In the genomic region with DNA sequence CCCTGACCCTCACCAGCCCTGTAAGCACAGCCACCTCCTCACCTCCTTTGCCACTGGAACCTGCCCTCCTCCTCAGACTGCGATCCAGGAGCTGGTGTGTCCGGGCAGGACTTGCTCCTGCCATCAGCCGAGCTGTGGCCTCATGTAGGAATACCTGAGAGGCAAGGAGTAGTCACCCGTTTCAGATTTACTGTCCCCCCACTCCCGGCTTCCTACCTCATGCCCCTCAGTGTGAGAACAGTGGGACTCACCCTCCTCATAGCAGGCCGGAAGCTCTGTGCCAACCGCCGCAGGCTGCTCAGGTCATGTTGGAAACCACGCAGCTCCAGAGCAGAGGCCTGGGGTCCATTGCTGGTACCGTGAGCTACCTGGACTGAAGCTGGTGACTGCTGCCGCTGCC, we compare ENCODE assay signal across 8 mouse cellular contexts. TPM values are rescaled to one million over a fixed set of nuclear protein-coding genes. Genes with fewer than 3 reads are reported as not detected.
DNase-seq lines count a peak whose midpoint lies in the region; ATAC-seq lines count a peak whose summit lies in the region.

No protein-coding gene starts in this region.

- H3K4me3 ChIP-seq in kidney, embryonic 15.5 days (replicated peaks), result no peak overlapping the region
- H3K4me3 ChIP-seq in kidney, embryonic 14.5 days (ENCODE audit: low read length), result no peak overlapping the region
- no peak overlapping the region for H3K4me3 ChIP-seq in embryonic facial prominence, embryonic 12.5 days
- no peak overlapping the region for H3K4me3 ChIP-seq in hindbrain, embryonic 13.5 days
- no peak overlapping the region for H3K4me3 ChIP-seq in midbrain, embryonic 11.5 days (ENCODE audit: low read depth, low read length)

- no peak for ATAC-seq in kidney, embryonic 15.5 days (replicated peaks; ENCODE audit: low FRiP score)
- no peak for ATAC-seq in kidney, embryonic 14.5 days (ENCODE audit: low FRiP score, low TSS enrichment)
- no peak for ATAC-seq in embryonic facial prominence, embryonic 12.5 days (ENCODE audit: insufficient number of reproducible peaks, insufficient read depth, low FRiP score, low TSS enrichment)
- ATAC-seq in hindbrain, embryonic 13.5 days (ENCODE audit: low FRiP score), result no peak
- ATAC-seq in midbrain, embryonic 11.5 days (ENCODE audit: low FRiP score), result no peak

- DNase-seq in midbrain, embryonic 11.5 days (ENCODE audit: low spot score, missing footprints), result peak; percentile 86
- no peak for DNase-seq in gastrocnemius, adult 8-10 months (ENCODE audit: low spot score in 2 of 2)
- DNase-seq in ovary, postnatal 14 days (ENCODE audit: low spot score), result no peak
- DNase-seq in thymus, postnatal 10 days (ENCODE audit: low spot score in 2 of 2), result no peak

- H3K9me3 ChIP-seq in kidney, embryonic 15.5 days (replicated peaks), result no peaks in the 10 kb centered on the region
- H3K9me3 ChIP-seq in kidney, embryonic 14.5 days (ENCODE audit: control insufficient read depth, low read length), result no peaks in the 10 kb centered on the region
- H3K9me3 ChIP-seq in embryonic facial prominence, embryonic 12.5 days, result no peaks in the 10 kb centered on the region
- H3K9me3 ChIP-seq in hindbrain, embryonic 13.5 days, result no peaks in the 10 kb centered on the region
- no peaks in the 10 kb centered on the region for H3K9me3 ChIP-seq in midbrain, embryonic 11.5 days (ENCODE audit: control insufficient read depth, low read length)

- peaks cover 96% of the 10 kb centered on the region for H3K36me3 ChIP-seq in kidney, embryonic 15.5 days
- peaks cover 94% of the 10 kb centered on the region for H3K36me3 ChIP-seq in kidney, embryonic 14.5 days (ENCODE audit: control insufficient read depth, insufficient read depth, low read length)
- peaks cover 92% of the 10 kb centered on the region for H3K36me3 ChIP-seq in embryonic facial prominence, embryonic 12.5 days
- H3K36me3 ChIP-seq in hindbrain, embryonic 13.5 days, result peaks cover 89% of the 10 kb centered on the region
- H3K36me3 ChIP-seq in midbrain, embryonic 11.5 days (ENCODE audit: control insufficient read depth, insufficient read depth, low read length), result peaks cover 27% of the 10 kb centered on the region

- H3K9ac ChIP-seq in kidney, embryonic 15.5 days, result no peak overlapping the region
- H3K9ac ChIP-seq in kidney, embryonic 14.5 days (ENCODE audit: low read depth, low read length), result no peak overlapping the region
- no peak overlapping the region for H3K9ac ChIP-seq in embryonic facial prominence, embryonic 12.5 days
- H3K9ac ChIP-seq in hindbrain, embryonic 13.5 days, result peak overlapping the region; percentile 62
- H3K9ac ChIP-seq in midbrain, embryonic 11.5 days (ENCODE audit: low read length), result peak overlapping the region; percentile 16; the same call in 1 of the 2 replicates

- H3K27ac ChIP-seq in kidney, embryonic 15.5 days, result peak overlapping the region; percentile 49; the same call in 1 of the 2 replicates
- no peak overlapping the region for H3K27ac ChIP-seq in kidney, embryonic 14.5 days (ENCODE audit: low read depth, low read length)
- peak overlapping the region; percentile 69; the same call in 1 of the 2 replicates for H3K27ac ChIP-seq in embryonic facial prominence, embryonic 12.5 days
- H3K27ac ChIP-seq in hindbrain, embryonic 13.5 days, result peak overlapping the region; percentile 92
- H3K27ac ChIP-seq in midbrain, embryonic 11.5 days (ENCODE audit: low read depth, low read length), result peak overlapping the region; percentile 58

- peaks cover 11% of the 10 kb centered on the region for H3K4me1 ChIP-seq in kidney, embryonic 15.5 days
- peaks cover 4% of the 10 kb centered on the region; the same call in 1 of the 2 replicates for H3K4me1 ChIP-seq in kidney, embryonic 14.5 days (ENCODE audit: control insufficient read depth, insufficient read depth, low read length)
- peaks cover 9% of the 10 kb centered on the region for H3K4me1 ChIP-seq in embryonic facial prominence, embryonic 12.5 days
- H3K4me1 ChIP-seq in hindbrain, embryonic 13.5 days (replicated peaks), result peaks cover 40% of the 10 kb centered on the region
- no peaks in the 10 kb centered on the region; the same call in 1 of the 2 replicates for H3K4me1 ChIP-seq in midbrain, embryonic 11.5 days (ENCODE audit: control insufficient read depth, insufficient read depth, low read length)

- no peak overlapping the region for H3K4me2 ChIP-seq in kidney, embryonic 15.5 days
- H3K4me2 ChIP-seq in kidney, embryonic 14.5 days (replicated peaks; ENCODE audit: low read depth, low read length), result no peak overlapping the region
- no peak overlapping the region for H3K4me2 ChIP-seq in embryonic facial prominence, embryonic 12.5 days (replicated peaks)
- no peak overlapping the region for H3K4me2 ChIP-seq in hindbrain, embryonic 13.5 days
- no peak overlapping the region for H3K4me2 ChIP-seq in midbrain, embryonic 11.5 days

- H3K27me3 ChIP-seq in kidney, embryonic 15.5 days, result no peaks in the 10 kb centered on the region
- H3K27me3 ChIP-seq in kidney, embryonic 14.5 days (ENCODE audit: control insufficient read depth, insufficient read depth, low read length), result no peaks in the 10 kb centered on the region
- no peaks in the 10 kb centered on the region for H3K27me3 ChIP-seq in embryonic facial prominence, embryonic 12.5 days
- H3K27me3 ChIP-seq in hindbrain, embryonic 13.5 days, result no peaks in the 10 kb centered on the region
- no peaks in the 10 kb centered on the region for H3K27me3 ChIP-seq in midbrain, embryonic 11.5 days (ENCODE audit: control insufficient read depth, insufficient read depth, low read length)

- WGBS in kidney, embryonic 15.5 days, result 75% methylated on average over 11 of the region's 11 CpGs
- 70% methylated on average over 11 of the region's 11 CpGs for WGBS in kidney, embryonic 14.5 days
- 89% methylated on average over 11 of the region's 11 CpGs for WGBS in embryonic facial prominence, embryonic 12.5 days
- WGBS in hindbrain, embryonic 13.5 days, result 91% methylated on average over 11 of the region's 11 CpGs
- WGBS in midbrain, embryonic 11.5 days, result 88% methylated on average over 11 of the region's 11 CpGs

RNA-seq across cellular contexts. Expression of gene Srebf1, which starts 22.0 kb away (rescaled TPM):
- polyA plus RNA-seq in kidney, embryonic 15.5 days (2015; fragmentation: Nextera tagmentation; extraction: Ambion mirVana), result 56.3 and 60.0 TPM in 2 replicates
- polyA plus RNA-seq in kidney, embryonic 14.5 days (2014; fragmentation: Nextera tagmentation; extraction: Ambion mirVana), result 58.8 and 60.1 TPM in 2 replicates
- 54.8 and 56.6 TPM in 2 replicates for polyA plus RNA-seq in embryonic facial prominence, embryonic 12.5 days (2016; fragmentation: Nextera tagmentation; extraction: Ambion mirVana)
- polyA plus RNA-seq in hindbrain, embryonic 13.5 days (2015; fragmentation: Nextera tagmentation; extraction: Ambion mirVana), result 38.2 and 43.9 TPM in 2 replicates
- polyA plus RNA-seq in midbrain, embryonic 11.5 days (2014; fragmentation: Nextera tagmentation; extraction: Ambion mirVana), result 38.3 and 41.1 TPM in 2 replicates
- 10 to 100 TPM; 35.4 to 57.5 (median 43.5) TPM for total RNA-seq in gastrocnemius, adult 8-10 months (2022)

Comparison
In these comparisons a context has a peak if more than half of its experiments do, and no peak if none do; other contexts are left out.
1. H3K9ac ChIP-seq: peak in hindbrain, embryonic 13.5 days (single experiment) and midbrain, embryonic 11.5 days (single experiment); none in kidney, embryonic 15.5 days (single experiment), kidney, embryonic 14.5 days (single experiment) and embryonic facial prominence, embryonic 12.5 days (single experiment).